Mouse (Mus musculus) testis, postnatal 10 days (tissue): ENCODE measurements around the gene Fgd6.

Experiments
- DNase-seq: peaks from one replicate; pipeline ENCODE4 v3.0.0; 2021; ENCODE audit warnings: low spot score

Gene Fgd6

GRCm38 (mm10) chr10:94095743-94096465 lies 60.1 kb downstream of the Fgd6 start:
- no peak for DNase-seq

GRCm38 (mm10) chr10:94097081-94097845 lies 61.5 kb downstream of the Fgd6 start:
- no peak for DNase-seq

GRCm38 (mm10) chr10:94098100-94098499 lies 62.3 kb downstream of the Fgd6 start:
- DNase-seq, result no peak

GRCm38 (mm10) chr10:94105498-94105897 lies 69.7 kb downstream of the Fgd6 start:
- no peak for DNase-seq

- DNase-seq, result no peak
These were observed 71.4 kb downstream of the Fgd6 start for GRCm38 (mm10) chr10:94107168-94107567.

GRCm38 (mm10) chr10:94107607-94108006 lies 71.8 kb downstream of the Fgd6 start:
- DNase-seq, result no peak

GRCm38 (mm10) chr10:94108791-94109190 lies 73.0 kb downstream of the Fgd6 start:
- DNase-seq, result no peak

- no peak for DNase-seq
These were observed 75.3 kb downstream of the Fgd6 start for GRCm38 (mm10) chr10:94110834-94111754.

GRCm38 (mm10) chr10:94112207-94112606 lies 76.4 kb downstream of the Fgd6 start:
- DNase-seq, result no peak

- DNase-seq, result peak; percentile 89
These were observed 80.2 kb downstream of the Fgd6 start for GRCm38 (mm10) chr10:94115893-94116599.

- DNase-seq, result no peak
These were observed 81.1 kb downstream of the Fgd6 start for GRCm38 (mm10) chr10:94116781-94117340.

GRCm38 (mm10) chr10:94117916-94118315 lies 82.1 kb downstream of the Fgd6 start:
- DNase-seq, result no peak

- DNase-seq, result no peak
These were observed 83.2 kb downstream of the Fgd6 start for GRCm38 (mm10) chr10:94118993-94119392.

- no peak for DNase-seq
These were observed 84.9 kb downstream of the Fgd6 start for GRCm38 (mm10) chr10:94120676-94121075.

- no peak for DNase-seq
These were observed 86.8 kb downstream of the Fgd6 start for GRCm38 (mm10) chr10:94122595-94122994.

- DNase-seq, result no peak
These were observed 87.8 kb downstream of the Fgd6 start for GRCm38 (mm10) chr10:94123581-94123980.

- DNase-seq, result peak; percentile 67
These were observed 88.6 kb downstream of the Fgd6 start for GRCm38 (mm10) chr10:94124376-94124775.

GRCm38 (mm10) chr10:94129680-94130119 lies 93.9 kb downstream of the Fgd6 start:
- peak; percentile 53 for DNase-seq

- no peak for DNase-seq
These were observed 97.3 kb downstream of the Fgd6 start for GRCm38 (mm10) chr10:94133081-94133480.

GRCm38 (mm10) chr10:94133674-94134073 lies 97.9 kb downstream of the Fgd6 start:
- DNase-seq, result no peak
